Comparison of ENCODE assay signal across 10 mouse cellular contexts in the genomic region with DNA sequence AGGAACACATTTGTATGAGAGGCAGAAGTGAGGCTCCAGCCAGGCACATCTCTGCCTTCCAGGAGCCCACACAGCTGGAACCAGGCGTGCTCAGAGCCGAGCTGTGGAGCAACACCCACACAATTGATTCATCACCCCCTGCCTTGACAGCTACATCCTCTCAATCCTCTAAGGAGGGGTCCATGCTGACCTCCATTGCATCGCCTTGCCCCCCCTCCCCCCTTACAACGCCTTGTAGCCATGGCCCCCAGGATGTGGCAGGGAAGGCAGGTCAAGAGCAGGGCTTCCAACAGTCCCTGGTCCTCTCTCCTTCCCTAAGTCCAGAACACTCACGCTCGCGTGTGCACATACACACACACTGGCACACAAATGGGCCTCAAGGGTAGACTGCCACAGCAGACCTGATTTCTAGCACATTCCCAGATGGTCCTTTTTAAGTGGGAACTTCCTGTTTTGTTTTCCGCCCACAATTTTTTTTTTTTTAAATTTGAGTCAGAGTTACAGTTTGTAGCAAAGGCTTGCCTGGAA. TPM values are rescaled to one million over a fixed set of nuclear protein-coding genes. Genes with fewer than 3 reads are reported as not detected.
DNase-seq lines count a peak whose midpoint lies in the region; ATAC-seq lines count a peak whose summit lies in the region.
"Had no signal": no experiment of that assay in that cellular context is flagged by ENCODE, and none has a peak within 500 bp of the region (broad histone marks: within the 10 kb centered on the region; RNA-seq: fewer than 3 reads in every experiment).

No protein-coding gene starts in this region.

- no peaks in the 10 kb centered on the region for H3K36me3 ChIP-seq in kidney, embryonic 15.5 days
- H3K36me3 ChIP-seq: neural tube, embryonic 12.5 days had no signal

- intact Hi-C loops in heart, postnatal 25 days (cut with DNase I), result loop anchor here (2.0 kb wide), 1 partner anchor 14 kb away; no protein-coding TSS in a partner anchor

- no peak overlapping the region for H3K9ac ChIP-seq in kidney, embryonic 15.5 days
- H3K9ac ChIP-seq: neural tube, embryonic 12.5 days had no signal

- H3K4me3 ChIP-seq in kidney, embryonic 15.5 days (replicated peaks), result no peak overlapping the region
- H3K4me3 ChIP-seq: neural tube, embryonic 12.5 days had no signal

- 35% methylated on average over 8 of the region's 8 CpGs for WGBS in kidney, embryonic 15.5 days

- peak; percentile 96 for DNase-seq in heart, adult 11 months
- no peak for DNase-seq in heart, postnatal 25 days (ENCODE audit: low spot score)
- DNase-seq in right cerebral cortex, adult 18-20 months, result peak; percentile 41
- no peak for DNase-seq in right cerebral cortex, postnatal 14 days
- no peak for DNase-seq in cerebellum, adult 11-12 months
- no peak for DNase-seq in right cerebral cortex, postnatal 10 days (ENCODE audit: low spot score in 2 of 2)
- DNase-seq in cerebellum, adult 8-10 months, result no peak
- DNase-seq: left cerebral cortex, postnatal 4 days had no signal

- no peaks in the 10 kb centered on the region for H3K9me3 ChIP-seq in kidney, embryonic 15.5 days (replicated peaks)

- H3K4me1 ChIP-seq in kidney, embryonic 15.5 days, result peaks cover 31% of the 10 kb centered on the region

- no peaks in the 10 kb centered on the region for H3K27me3 ChIP-seq in kidney, embryonic 15.5 days
- H3K27me3 ChIP-seq: neural tube, embryonic 12.5 days had no signal

- H3K4me2 ChIP-seq in kidney, embryonic 15.5 days, result no peak overlapping the region
- H3K4me2 ChIP-seq: neural tube, embryonic 12.5 days had no signal

- ATAC-seq in kidney, embryonic 15.5 days (replicated peaks; ENCODE audit: low FRiP score), result peak; percentile 73; the same call in 1 of the 2 replicates

- H3K27ac ChIP-seq in kidney, embryonic 15.5 days, result peak overlapping the region; percentile 92
- H3K27ac ChIP-seq: neural tube, embryonic 12.5 days had no signal

RNA-seq across cellular contexts. Expression of gene Syna, which starts 9.1 kb away (rescaled TPM):
- not detected for total RNA-seq in heart, postnatal 25 days (2021)
- polyA plus RNA-seq in kidney, embryonic 15.5 days (2015; fragmentation: Nextera tagmentation; extraction: Ambion mirVana), result 0.32 TPM in 2 replicates
- total RNA-seq: left cerebral cortex, postnatal 4 days had no signal

RNA-seq across cellular contexts. Expression of gene Rfc2, which starts 12.1 kb away (rescaled TPM):
- total RNA-seq in heart, postnatal 25 days (2021), result 10 to 100 TPM; 24.8 TPM
- polyA plus RNA-seq in kidney, embryonic 15.5 days (2015; fragmentation: Nextera tagmentation; extraction: Ambion mirVana), result 292 and 299 TPM in 2 replicates

RNA-seq across cellular contexts. Expression of gene Clip2, which starts 16.8 kb away (rescaled TPM):
- 1 to 10 TPM; 6.9 to 7.9 TPM for total RNA-seq in heart, postnatal 25 days (2021)
- 3.9 and 4.2 TPM in 2 replicates for polyA plus RNA-seq in kidney, embryonic 15.5 days (2015; fragmentation: Nextera tagmentation; extraction: Ambion mirVana)

RNA-seq across cellular contexts. Expression of gene Lat2, which starts 45.8 kb away (rescaled TPM):
- total RNA-seq in heart, postnatal 25 days (2021), result 1 to 10 TPM; 1.7 to 2.0 TPM
- polyA plus RNA-seq in kidney, embryonic 15.5 days (2015; fragmentation: Nextera tagmentation; extraction: Ambion mirVana), result 3.2 and 3.4 TPM in 2 replicates

Comparison
In these comparisons a context has a peak if more than half of its experiments do, and no peak if none do; other contexts are left out.
1. DNase-seq: peak in heart, adult 11 months (single experiment) and right cerebral cortex, adult 18-20 months (single experiment); none in heart, postnatal 25 days (single experiment), right cerebral cortex, postnatal 14 days (single experiment), cerebellum, adult 11-12 months (single experiment), right cerebral cortex, postnatal 10 days (0 of 2) and cerebellum, adult 8-10 months (single experiment).